Mouse (Mus musculus): ENCODE measurements around the gene Mrpl49.

Gene Mrpl49

DNA sequence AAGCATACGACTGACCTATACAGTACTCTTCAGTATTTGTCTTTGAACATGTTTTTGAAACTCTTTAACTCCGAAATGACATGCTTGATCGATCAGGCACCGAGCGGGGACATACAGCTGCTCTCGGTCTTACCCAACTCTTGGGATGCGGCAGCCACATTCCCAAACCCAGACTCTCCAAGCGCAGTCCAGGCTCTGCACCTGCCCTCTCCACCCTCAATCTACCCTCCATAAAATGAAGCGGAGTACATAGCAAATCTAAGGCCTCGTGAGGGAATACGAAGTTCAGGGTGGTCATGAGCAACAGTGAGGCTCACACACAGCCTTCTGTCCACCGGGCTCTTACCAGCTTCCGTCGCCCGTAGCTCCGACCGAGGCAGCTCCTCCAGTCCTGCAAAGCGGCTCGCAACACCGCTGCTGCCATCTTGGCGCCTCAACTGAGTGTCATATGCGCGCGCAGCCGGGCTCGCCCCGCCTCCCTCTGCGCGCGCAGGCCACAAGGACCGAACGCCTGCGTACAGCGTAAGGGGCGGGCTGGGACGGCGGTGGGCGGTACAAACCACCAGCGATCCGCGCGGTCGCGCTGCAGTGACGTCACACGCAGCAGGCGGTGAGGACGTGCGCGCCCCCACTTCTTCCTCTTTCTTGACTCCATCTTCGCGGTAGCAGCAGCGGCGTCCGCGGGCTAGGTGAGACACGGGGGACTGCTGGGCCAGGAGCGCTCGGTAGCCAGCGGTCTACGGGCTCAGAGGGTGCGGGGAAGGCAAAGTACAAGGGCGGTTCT is at the start of gene Mrpl49, which contains the start of gene Fau:
Mrpl49 (minus strand) TSS at position 473 of the 784 bp plus-strand sequence.
Fau (plus strand) TSS at position 532 of the 784 bp plus-strand sequence.
- DNase-seq (ENCODE audit: low read depth, low spot score): peak; percentile 97

DNA sequence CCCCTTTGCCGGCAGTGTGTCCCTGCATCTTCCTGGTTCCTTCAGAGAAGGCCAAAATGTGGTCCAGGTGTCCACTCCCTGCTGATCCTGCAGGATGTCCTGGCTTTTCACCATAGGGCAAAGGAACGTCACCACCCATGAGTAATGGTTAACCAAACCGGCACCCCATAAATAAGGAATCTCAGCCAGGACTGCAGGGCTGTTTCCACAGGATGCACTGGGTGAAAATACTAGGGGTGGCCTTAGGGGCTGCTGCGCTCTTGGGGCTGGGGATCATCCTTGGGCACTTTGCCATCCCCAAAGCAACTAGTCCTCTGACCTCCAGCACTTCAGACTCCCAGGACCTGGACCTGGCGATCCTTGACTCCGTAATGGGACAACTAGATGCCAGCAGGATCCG is 48.0 kb upstream of the Mrpl49 start, which contains the start of gene Naaladl1:
Naaladl1 (plus strand) TSS at position 197 of the 400 bp plus-strand sequence.
- no peak for DNase-seq (ENCODE audit: low read depth, low spot score)

DNA sequence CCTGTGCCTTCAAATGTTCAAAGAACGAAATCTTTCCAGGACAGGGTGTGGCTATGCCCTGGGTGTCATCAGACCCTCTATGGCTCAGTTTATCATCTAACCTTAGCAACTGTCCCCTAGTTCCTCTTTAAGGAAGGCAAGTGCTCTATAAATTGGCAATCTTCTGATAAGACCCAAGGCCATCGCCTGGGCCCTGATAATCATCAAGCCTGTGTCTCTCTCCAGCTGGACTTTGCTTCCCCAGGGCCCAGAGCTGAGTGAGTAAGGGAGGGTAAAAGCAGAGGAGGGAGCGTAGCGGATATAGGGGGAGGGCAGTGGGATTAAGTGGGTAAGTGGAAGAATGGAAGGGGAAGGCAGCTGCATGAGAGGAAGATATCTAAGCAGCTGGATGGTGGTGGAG is 46.9 kb upstream of the Mrpl49 start:
- DNase-seq (ENCODE audit: low read depth, low spot score): no peak

DNA sequence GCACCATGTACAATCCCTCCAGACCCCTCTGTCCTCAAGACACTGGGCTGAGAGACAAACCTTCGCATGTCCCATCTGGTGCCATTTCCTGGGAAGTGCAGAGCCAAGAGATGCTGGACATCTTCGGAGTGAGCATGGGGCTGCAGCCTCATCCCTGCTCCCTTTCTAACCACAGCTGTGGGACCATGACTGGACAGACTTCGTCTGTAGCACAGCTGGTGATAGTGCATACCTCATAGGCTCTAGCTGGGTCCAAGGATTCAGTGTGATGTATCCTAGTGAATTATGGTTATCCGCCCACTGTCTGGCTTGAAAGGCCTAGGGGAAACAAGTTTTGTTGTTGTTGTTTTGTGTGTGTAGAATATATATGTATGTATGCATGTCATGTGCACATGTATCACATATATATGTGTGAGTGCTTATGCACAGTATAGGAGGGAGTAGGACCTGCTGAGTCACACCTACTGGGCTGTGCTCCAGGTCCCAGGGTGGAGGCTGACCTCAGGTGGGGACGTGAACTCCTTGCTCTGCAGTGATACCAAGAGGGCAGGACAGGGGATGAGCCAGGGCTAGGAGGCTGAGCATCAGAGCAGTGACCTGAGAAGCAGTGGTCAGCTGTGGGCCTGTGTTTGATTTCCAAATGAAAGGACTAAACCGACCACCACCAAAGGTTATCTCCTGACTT is 44.7 kb upstream of the Mrpl49 start:
- DNase-seq (ENCODE audit: low read depth, low spot score): no peak

DNA sequence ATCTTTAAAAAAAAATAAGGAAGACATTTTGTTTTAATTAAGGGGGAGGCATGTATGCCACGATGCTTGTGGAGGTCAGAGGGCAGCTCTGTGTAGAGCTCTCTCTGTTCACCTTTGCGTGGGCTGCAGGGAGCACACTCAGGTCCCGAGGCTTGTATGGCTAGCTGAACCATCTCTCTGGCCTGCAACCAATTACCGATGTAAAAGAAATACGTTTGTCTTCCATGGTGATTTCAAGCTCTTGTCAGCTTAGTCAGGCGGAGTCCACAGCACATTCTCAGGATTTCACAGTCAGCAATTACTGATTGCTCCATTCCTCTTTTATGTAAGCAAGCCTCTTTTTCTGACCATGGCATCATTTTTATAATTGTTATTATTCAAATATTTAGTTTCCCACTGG is 43.6 kb upstream of the Mrpl49 start:
- no peak for DNase-seq (ENCODE audit: low read depth, low spot score)

DNA sequence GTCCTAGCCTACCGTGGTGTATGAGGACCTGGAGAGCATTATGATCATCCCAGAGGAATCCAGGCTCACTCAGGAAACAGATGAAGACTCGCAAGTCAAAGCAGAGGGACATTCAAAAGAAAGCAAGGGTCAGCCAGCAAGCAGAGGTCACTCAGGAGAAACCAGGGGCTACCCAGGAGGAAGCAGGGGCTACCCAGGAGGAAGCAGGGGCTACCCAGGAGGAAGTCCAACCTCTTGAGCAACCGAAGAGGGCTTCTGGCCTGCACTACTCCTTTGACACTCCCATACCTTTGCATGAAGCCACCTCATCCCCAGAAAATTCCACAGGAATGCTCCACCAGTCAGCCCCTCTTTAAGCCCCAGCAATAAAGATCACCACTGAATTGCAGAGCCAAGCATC is 40.3 kb upstream of the Mrpl49 start:
- no peak for DNase-seq (ENCODE audit: low read depth, low spot score)

DNA sequence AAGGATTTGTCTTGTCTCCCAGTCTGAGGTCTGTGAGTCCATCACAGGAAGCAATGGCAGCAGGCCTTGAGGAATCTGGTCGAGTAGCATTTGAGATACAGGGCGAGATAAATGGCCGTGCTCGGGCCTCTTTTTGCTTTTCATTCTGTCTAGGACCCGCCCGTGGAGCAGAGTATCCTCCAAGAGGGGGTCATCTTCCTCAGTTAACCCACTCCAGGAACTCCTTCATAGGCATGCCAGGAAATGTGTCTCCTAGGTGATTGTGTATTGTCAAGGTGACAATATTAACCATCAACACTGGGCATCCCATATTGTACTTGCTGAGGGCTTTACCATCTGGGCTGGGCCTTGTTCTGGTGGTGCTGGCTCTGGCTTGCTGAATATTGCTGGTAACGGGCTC is 36.5 kb upstream of the Mrpl49 start, which contains the start of gene AC131692.1:
AC131692.1 (plus strand) TSS at position 301 of the 400 bp plus-strand sequence.
- DNase-seq (ENCODE audit: low read depth, low spot score): no peak

DNA sequence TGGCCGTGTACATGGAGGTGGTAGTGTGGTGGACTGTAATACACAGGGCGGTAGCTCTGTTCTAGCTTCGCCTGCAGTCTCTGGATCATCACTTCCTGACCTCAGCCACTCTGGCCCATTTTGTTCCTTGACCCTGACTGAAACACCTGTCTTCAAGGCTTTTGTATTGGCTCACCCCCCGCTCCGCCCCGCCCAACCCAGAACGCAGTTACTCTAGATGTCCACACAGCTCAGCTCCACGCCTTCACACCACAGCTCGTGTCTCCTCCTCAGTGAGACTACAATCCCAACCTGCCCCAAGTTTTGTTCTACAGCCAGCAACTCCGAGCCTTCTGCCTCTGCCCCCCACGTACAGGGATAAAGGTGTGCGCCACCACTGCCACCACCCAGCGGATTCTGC is 31.3 kb upstream of the Mrpl49 start:
- no peak for DNase-seq (ENCODE audit: low read depth, low spot score)

DNA sequence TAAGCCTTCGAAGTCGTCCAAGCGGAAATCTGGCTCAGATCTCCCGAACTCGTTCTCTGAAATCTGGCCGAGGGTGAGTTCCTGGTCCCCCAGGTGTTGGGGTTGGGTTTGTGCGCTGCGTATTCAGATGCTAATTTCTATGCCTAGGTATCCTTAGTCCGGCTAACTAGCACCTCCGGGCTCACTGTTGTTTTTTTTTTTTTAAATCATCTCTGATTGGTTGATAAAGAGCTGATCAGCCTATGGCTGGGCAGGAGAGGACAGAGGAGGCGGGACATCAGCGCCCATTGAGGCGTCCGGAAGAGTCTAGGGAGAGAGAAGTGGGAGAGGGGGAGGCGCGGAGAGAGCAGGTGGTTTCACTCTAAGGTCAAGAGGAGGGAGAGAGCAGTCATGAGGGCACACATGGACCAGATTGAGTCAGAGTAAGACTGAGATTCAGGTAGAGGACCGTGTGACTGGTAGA is 27.9 kb upstream of the Mrpl49 start:
- DNase-seq (ENCODE audit: low read depth, low spot score): no peak

DNA sequence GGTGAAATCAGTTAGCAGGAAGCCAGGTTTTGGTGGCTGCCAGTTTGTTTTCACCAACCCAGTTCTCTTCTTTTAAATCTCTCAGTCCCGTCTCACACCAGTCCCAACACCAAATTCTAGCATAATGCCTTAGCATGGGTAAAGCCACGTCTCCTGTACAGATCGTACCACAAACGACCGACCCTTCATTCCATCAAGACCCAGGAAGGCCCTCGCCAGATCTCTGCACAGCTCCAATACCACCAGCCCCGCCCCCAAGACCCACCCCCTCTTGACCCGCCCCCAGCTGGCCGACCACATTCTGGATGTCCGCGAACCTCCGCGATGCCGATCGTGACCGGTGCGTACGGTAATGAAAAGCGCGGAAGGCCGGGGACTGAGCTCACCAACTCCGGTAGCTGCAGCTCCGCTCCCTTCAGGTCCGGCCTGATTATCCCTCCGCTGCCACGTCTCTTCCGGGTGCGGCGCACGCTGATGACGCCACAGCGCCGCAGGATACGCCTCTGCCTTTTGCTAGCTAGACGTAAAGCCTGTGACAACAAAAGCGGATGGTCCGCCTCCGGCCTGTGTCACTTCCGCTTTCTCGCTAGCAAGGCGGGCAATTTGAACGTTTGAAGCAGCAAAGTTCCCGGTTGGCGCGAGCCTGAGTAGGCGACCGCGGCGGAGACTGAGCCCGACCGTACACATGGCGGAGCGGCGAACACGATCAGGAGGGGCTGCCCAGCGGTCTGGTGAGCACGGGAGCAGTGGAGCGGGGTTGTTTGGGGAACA is 27.1 kb upstream of the Mrpl49 start, which contains the start of the genes Zfpl1 and Cdca5:
Zfpl1 (minus strand) TSS at position 479 of the 771 bp plus-strand sequence.
Cdca5 (plus strand) TSS at position 506 of the 771 bp plus-strand sequence.
- peak; percentile 98 for DNase-seq (ENCODE audit: low read depth, low spot score)

DNA sequence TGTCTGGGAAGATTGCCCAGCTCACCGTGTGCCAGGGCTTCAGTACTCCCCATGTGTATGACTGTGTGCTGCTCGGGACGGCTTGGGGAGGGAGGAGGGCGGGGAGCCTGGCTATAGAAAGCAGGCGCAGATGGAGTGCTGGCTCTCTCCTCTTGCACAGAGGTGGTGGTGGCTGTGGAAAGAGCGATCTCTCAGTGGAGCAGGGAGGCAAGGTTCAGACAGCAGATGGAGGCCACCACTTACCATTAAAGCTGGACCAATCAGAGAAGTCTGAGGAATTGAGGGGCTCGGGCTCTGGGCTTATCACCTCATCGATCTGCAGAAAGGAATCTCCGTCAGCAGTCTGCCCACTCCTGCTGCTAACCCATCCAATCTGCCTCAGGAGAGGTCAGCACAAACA is 24.6 kb upstream of the Mrpl49 start, which contains the start of gene Gm28374:
Gm28374 (minus strand) TSS at position 101 of the 400 bp plus-strand sequence.
- DNase-seq (ENCODE audit: low read depth, low spot score): no peak

DNA sequence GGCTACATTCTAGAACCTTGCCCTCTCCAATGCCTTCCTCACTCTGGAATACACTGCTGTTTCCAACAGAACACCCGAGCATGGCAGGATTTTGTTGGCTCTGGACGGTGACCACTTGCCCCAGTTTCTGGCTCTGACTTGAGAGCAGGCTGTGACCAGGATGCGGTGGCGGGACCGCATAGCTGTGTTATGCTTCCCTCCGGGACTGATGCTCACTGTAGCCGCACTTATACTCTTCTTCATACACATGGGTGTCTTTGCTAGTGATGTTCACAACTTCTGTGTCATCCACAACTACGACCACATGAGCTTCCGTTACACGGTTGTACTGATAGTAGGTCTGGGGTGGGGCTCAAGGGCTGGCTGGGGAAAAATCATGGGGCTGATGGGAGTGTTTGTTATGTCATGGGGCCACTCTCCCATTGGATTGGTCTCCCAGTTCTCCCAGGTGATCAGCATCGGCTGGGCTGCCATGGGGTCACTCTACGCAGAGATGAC is 22.4 kb upstream of the Mrpl49 start, which contains the start of gene Tmem262:
Tmem262 (plus strand) TSS at position 51 of the 498 bp plus-strand sequence.
- DNase-seq (ENCODE audit: low read depth, low spot score): no peak

DNA sequence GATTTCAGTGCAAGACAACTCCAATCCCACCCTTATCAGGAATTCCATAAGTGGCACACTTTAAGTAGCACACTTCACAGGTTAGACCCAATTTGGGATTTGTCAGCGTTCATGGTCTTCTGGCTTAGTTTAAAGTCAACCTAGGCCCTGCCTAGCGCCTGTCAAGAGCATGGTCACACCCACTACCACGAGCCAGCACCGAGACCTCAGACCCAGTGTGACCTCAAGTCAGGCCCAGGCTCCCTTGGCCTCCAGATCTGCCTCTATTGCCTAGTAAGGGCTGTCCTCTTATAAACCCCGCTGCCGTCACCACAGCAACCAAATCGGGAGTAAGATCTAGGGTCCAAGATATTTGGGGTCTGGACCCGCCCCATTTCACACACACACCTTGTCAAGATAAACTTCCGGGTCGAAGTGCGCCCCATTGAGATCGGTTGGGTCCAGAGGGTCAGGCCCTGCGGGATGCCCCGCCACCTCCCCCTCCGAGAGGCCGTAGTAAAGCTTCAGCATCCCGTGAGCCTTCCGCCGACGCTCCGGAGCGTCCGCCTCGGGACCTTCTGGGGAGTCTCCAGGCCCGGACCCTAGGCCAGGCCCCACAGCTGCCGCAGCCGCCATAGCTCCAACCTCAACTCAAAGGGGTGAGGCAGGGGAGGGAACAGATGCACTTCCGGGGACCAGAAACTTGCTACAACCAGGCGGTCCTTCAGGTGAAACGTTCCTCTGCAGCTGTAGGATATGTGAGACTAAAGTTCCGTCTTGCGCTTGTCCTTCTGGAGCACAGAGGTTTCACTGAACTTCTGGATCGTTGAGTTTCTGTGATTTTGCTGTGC is 19.2 kb upstream of the Mrpl49 start, which contains the start of gene Vps51:
Vps51 (minus strand) TSS at position 668 of the 830 bp plus-strand sequence.
- DNase-seq (ENCODE audit: low read depth, low spot score): peak; percentile 97

DNA sequence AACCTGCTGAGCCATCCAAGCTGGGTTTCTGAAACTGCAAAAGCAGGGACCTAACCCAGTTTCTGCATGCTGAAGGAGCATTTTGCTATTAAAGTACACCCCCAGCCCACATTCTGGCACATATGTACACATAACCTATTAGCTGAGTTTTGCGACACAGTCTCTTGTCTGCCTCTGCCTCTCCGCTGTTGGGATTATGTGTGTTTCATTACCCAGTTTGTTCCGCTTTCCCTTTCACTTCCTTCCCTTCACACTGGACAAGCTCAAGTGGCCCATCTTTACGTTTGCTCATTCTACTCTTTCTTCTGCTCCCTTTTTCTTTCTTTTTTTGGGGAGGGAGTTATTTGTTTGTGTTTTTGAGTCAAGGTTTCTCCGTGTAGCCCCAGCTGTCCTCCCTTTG is 16.3 kb upstream of the Mrpl49 start:
- no peak for DNase-seq (ENCODE audit: low read depth, low spot score)

DNA sequence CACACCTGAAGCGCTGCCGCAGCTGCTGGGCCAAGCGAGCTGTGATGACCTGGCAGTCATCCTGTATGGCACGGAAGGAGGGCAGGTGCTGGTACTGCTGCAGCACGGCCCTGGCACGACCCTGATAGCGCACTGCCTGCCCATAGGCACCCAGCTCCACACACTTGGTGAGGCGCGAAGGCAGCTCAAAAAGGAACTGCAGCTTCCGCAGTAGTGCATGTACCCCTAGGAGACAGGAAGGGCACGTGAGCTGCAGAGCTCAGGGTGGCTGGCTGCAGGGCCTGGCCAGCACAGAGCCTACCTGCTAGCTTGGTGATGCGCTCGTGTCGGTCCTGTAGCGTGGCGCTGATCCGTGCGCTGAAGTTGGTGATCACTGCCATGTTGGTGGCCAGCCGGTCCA is 13.7 kb upstream of the Mrpl49 start:
- DNase-seq (ENCODE audit: low read depth, low spot score): no peak

DNA sequence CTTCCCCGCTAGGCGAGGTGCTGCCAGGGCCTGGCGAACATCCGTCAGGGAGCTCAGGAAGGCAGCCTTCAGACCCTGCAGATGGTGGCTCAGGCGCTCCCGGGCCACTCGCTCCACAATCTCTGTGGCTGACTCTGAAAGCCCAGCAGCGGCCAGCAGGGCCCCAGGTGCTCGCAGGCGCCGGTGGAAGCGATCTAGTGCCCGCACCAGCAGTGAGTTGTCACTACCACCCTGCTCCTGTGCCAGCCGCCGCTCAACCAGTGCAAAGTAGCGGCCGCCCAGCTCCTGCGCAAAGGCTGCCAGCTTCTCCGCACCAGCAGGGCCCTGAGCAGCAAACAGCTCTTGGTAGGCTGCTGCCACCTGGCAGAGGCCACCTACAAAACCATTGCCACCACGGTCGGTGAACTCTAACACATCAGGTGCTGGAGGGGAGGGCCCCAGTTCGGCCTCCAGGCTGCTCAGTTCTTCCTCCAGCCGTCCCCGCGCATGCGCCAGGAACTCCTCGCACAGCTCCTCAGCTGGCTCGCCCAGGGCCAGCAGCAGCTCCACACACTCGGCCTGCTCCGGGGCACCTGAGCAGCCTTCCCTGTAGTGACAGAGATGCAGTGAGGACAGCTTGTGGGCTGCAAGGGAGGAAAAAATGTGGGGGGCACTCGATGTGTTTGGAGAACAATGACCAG is 13.1 kb upstream of the Mrpl49 start:
- no peak for DNase-seq (ENCODE audit: low read depth, low spot score)

DNA sequence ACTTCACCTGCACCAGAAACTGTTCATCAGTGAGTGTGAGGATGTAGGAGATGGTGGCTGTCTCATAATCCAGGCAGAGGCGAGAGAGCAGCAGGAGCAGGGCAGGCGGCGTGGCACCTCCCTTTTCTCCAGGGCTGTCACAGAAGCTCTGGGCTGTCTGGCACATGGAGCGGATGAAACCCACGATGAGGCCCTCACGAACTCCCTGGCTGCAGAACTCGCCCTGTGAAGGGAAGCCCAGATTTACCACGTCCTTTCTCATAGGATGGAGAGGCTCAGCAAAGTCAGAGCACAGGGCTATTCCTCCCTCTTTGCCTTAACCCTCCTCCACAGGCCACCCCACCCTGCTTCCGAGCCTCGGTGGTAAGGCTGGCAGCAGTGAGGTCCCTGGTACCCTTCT is 12.3 kb upstream of the Mrpl49 start:
- no peak for DNase-seq (ENCODE audit: low read depth, low spot score)

DNA sequence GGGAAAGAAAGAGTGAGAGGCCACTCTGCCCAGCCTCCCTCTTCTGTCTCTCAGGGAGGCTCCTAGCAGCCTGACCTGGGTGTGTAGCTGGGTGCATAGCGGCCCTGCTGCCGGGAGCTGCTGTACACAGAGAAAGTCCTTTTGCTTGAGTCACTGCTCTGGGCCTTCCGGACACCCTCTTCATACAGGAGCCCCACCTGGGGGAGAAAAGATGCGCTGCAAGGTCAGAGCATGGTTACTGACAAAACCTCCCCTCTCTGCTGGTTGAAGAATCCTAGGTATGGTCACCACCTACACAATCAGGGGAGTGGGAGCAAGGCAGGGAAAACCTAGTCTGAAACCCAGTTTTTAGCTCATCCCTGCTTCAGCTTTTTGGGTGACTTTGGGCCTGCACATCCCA is 11.4 kb upstream of the Mrpl49 start:
- DNase-seq (ENCODE audit: low read depth, low spot score): no peak

DNA sequence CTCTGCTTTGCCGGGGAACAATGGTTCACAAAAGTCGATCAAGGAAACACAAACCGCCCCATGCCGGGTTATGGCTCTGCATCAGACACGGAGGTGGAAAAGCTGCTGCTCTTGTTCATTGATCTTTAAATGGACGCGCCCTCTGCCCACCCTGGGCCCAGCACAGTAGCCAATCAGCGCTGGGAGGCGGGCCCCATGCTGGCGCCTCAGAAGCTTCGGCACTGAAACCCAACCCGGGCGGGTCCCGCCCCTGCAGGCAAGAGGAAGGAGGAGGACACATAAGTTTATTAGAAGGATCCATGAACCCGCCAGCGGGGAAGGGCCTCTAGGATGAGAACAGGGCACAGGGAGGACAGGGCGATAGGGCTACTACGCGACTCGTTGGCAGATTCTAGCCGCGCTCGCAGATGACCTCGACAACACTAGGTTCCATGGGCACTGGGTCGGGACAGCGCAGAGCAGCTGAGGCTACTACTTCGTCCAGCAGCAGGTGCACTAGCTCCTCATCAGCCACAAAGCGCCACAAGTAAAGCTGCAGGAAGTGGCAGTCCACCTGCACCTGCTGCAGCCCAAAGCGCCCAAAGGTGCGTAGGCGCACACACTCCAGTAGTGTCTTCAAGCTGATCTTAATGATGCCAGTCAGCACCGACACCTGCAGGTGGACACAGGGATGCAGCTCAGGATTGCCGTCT is 10.3 kb upstream of the Mrpl49 start, which contains the start of gene Tm7sf2:
Tm7sf2 (minus strand) TSS at position 650 of the 692 bp plus-strand sequence.
- peak; percentile 72 for DNase-seq (ENCODE audit: low read depth, low spot score)
